Mouse (Mus musculus) small intestine, adult 2 months (tissue): ENCODE results near the gene Clec11a. TPM values are rescaled to one million over a fixed set of nuclear protein-coding genes. Genes with fewer than 3 reads are reported as not detected.
A peak's percentile ranks its signal among the peaks of the same experiment; 100 is the strongest.
"Not testable (repeated sequence)": the region's sequence is repeated elsewhere in the genome, so short reads cannot be mapped to it uniquely, and the experiment has no call there.

ENCODE experiments used
- H3K27ac ChIP-seq: fragments of 200-500 bp; 2 replicates; pipeline ENCODE4 v1.5.1; 2012; ENCODE audit warnings: low read depth, low read length, control low read depth, inconsistent platforms; ENCODE audit not compliant: insufficient read depth
- H3K27me3 ChIP-seq: fragments of 200-500 bp; 2 replicates; pipeline ENCODE4 v1.6.1; 2012; ENCODE audit warnings: mild to moderate bottlenecking, moderate library complexity, low read length, inconsistent platforms; ENCODE audit not compliant: control insufficient read depth, insufficient read depth
- H3K36me3 ChIP-seq: fragments of 200-500 bp; 2 replicates; pipeline ENCODE4 v1.6.1; 2012; ENCODE audit warnings: mild to moderate bottlenecking, low read length, control low read depth, inconsistent platforms; ENCODE audit not compliant: control insufficient read depth, insufficient read depth
- H3K4me1 ChIP-seq: fragments of 200-500 bp; 2 replicates; pipeline ENCODE4 v1.6.1; 2012; ENCODE audit warnings: low read length, inconsistent platforms, mixed read lengths; ENCODE audit not compliant: control insufficient read depth, insufficient read depth, insufficient read length
- H3K4me3 ChIP-seq: fragments of 200-500 bp; 2 replicates; pipeline ENCODE4 v1.5.1; 2012; ENCODE audit warnings: low read depth, mild to moderate bottlenecking, control low read depth, inconsistent platforms, low read length, moderate library complexity
- CTCF ChIP-seq: fragments of 200-500 bp; IDR thresholded peaks from 2 replicates; pipeline ENCODE4 v1.5.1; 2012; ENCODE audit warnings: low read depth, mild to moderate bottlenecking, control low read depth, inconsistent platforms, low read length, moderate library complexity, mixed read lengths; ENCODE audit not compliant: insufficient replicate concordance, insufficient read length; ENCODE audit errors: extremely low read depth
- POLR2A ChIP-seq: fragments of 200-500 bp; IDR thresholded peaks from 2 replicates; pipeline ENCODE4 v1.6.1; 2012; ENCODE audit warnings: low read depth, mild to moderate bottlenecking, control low read depth, inconsistent platforms, low read length, moderate library complexity
- WGBS: fragments of 180-500 bp; shearing (Covaris S2); methylation state at CpG from one replicate; pipeline ENCODE4 v1.1.7; 2018; 5-methylcytosine and 5-hydroxymethylcytosine counted together
- polyA plus RNA-seq: library from polyadenylated mRNA; depleted of rRNA; stranded (reverse); fragments of >200 nt; gene quantifications from 2 replicates; pipeline ENCODE4 v1.2.3, GENCODE M21; 2012

Clec11a gene
- polyA plus RNA-seq, 1 experiment = 0.82 TPM

DNA sequence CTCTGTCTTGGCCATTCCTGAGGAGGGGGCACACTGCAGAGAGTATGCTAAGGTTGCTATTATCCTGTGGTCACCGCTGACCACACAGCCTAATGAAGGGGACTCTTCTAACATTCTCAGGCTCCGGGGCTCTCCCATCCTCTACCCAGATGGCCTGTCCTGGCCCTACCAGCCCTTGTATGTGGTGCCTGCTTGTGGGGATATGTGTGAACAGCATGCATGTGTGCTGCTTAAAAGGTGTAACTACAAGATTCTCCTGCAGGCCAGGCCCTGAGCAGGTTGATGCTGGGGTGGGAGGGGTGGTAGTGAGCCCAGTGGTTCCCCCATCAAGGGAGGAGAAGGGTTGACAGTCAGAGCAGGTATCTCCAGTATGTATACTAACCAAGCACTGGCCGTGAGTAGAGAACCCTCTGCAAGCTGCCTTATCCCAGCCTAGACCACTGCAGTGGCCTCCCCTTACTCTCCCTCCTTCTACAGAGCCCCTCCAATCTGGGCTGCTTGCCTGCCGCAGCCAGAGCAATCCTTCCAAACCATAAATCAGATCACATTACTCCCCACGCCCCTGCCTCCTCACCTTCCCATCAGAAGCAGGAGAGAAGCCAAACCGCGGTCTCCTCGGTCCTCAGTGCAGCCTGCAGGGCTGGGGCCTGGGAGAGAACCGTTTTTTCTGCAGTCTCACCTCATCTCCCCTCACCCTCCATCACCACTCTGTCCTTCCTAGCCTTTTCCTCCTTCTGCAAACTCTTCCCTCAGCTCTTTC, 739 bp upstream of the Clec11a start:
- peaks cover 25% of the 10 kb centered on the region for H3K27me3 ChIP-seq
- H3K4me1 ChIP-seq = peaks cover 16% of the 10 kb centered on the region
- H3K27ac ChIP-seq = no peak overlapping the region
- H3K4me3 ChIP-seq = no peak overlapping the region
- H3K36me3 ChIP-seq = no peaks in the 10 kb centered on the region
- 68% methylated on average over 9 of the region's 9 CpGs for WGBS
- no peak for TF ChIP-seq POLR2A
- TF ChIP-seq CTCF = no peak

DNA sequence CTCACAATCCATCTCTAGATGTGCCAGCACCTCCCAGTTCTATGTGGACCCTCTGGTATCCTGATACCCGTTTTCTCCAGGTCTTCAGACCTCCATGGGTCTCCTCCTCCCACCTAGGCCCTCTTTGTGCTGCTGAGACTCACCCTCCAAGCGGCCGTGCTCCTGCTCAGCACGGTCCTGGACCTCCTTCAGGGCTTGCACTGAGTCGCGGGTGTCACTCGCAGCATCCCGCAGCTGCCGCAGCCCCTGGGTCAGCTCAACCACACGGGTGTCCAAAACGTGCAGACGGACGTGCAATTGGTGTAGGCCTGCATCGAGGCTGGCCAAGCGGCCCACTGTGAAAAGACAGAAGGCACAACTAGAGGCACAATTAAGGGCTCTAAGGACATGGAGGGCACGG, 1.0 kb downstream of the Clec11a start:
- Histone ChIP-seq H3K27me3 (peaks cover 9% of the 10 kb centered on the region), H3K27ac (peak overlapping the region; percentile 2; the same call in 1 of the 2 replicates), H3K4me1 (peaks cover 12% of the 10 kb centered on the region), H3K4me3 (peak overlapping the region; percentile 84), H3K36me3 (no peaks in the 10 kb centered on the region)
- 11% methylated on average over 16 of the region's 16 CpGs for WGBS
- TF ChIP-seq POLR2A = no peak
- no peak for TF ChIP-seq CTCF

DNA sequence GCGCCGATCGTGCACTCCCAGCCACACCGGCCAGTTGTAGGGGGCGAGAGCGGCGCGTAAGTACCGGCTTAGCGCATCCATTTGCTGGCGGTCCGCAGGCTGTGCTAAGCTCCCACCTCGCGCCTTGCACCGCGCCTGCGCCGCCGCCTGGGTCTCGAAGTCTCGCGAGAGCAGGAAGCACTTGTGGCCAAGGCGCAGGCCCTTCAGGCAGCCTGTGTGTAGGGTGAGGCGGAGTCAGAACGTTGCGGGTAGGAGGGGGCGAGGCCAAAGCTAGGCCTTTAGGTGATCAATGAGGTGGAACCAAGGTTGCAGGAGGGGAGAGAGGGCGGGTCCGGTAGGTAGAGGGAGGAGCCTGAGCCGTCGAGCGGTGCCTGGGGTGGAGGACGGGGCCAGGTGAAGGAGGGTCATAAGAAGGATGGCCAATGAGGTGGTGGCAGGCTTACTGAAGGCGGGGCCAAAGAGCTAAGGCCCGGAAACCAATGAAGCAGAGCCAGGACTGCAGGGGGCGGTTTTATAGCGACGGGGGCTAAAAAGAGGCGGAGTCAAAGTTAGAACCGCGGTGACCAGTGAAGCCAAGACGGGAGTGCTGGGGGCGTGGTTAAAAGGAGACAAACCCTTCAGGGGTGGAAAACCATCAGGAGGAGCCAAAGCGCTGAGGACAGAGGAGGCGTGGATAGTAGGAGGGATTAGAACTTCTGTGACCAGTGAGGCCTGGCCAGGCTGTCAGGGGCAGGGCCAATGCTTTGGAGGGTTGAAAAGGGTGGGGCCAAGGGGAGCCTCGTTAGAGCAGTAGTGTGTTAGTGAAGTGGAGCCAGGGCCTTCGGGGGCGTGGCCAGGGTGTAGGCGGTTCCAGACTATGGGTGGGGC, 1.7 kb downstream of the Clec11a start:
- TF ChIP-seq CTCF (no peak), POLR2A (peak; percentile 75)
- H3K36me3 ChIP-seq = no peaks in the 10 kb centered on the region
- H3K4me3 ChIP-seq = peak overlapping the region; percentile 84
- peaks cover 6% of the 10 kb centered on the region for H3K4me1 ChIP-seq
- H3K27ac ChIP-seq = peak overlapping the region; percentile 79
- peaks cover 2% of the 10 kb centered on the region for H3K27me3 ChIP-seq
- WGBS = under 1% methylated on average over 49 of the region's 49 CpGs

DNA sequence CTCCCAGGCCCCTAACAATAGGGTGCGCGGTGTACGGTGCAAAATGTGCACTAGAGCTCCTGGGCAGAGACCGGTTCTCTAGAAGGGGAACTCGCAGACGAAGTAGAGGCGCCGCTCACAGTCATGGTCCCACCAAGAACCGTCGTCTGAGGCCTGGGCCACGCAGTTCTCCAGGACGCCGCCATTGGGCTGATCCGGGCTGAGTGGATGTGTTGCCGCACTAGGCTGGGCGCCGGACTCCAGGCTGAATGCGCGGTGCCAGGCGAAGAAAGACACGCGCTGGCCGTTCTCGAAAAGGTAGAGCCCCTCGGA, 2.3 kb downstream of the Clec11a start:
- Histone ChIP-seq H3K27me3 (no peaks in the 10 kb centered on the region; the same call in 1 of the 2 replicates), H3K4me1 (peaks cover 6% of the 10 kb centered on the region), H3K27ac (peak overlapping the region; percentile 79), H3K36me3 (no peaks in the 10 kb centered on the region), H3K4me3 (peak overlapping the region; percentile 84)
- WGBS = under 1% methylated on average over 25 of the region's 25 CpGs
- TF ChIP-seq POLR2A = no peak
- no peak for TF ChIP-seq CTCF

DNA sequence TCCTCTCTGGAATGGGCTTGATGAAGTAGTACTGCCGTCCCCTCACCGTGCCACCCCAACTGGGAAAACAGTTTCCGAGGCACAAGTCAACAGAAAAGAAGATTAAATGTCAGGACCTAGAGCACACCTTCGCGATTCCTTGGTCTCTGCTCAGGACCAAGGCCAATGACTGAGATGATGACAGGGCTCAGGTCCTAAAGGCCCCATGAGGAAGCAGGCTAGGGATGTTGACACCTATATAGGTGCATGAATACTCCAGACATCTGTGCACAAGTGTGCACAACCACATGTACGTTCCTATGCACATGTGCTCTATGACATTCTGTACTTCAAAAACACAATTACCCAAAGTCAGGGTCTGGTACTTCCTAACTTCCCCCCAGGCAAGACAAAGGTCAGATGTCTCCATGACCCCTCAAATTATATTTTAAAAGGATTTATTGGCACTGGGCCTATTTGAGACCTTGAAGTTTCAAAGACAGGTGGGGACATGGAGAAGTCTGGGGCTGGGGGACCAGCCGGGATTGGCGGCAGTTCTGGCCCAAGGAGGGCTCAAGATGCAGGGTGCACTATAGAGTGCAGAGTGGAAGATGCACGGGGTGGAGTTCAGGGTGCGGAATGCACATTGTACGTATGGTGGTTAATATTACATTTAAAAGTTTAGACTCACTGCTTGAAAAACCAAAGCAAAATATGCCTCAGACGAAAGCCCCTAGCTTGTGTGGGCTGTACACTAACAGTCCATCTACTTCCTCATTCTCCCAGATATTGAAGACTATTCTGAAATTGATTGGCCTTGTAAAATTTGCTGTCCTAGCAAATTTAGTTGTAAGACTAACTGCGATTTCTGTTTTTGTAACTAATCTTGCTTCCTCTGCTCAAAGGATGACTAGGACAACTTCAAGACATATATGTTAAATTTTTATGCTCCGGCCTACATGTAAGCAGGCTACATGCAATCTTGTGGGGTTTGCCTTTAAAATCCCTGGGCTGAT, 3.1 kb downstream of the Clec11a start:
- H3K4me3 ChIP-seq = no peak overlapping the region; the same call in 1 of the 2 replicates
- H3K27me3 ChIP-seq = no peaks in the 10 kb centered on the region; the same call in 1 of the 2 replicates
- no peak overlapping the region for H3K27ac ChIP-seq
- no peaks in the 10 kb centered on the region for H3K36me3 ChIP-seq
- WGBS = 84% methylated on average over 14 of the region's 14 CpGs
- TF ChIP-seq CTCF (no peak), POLR2A (no peak)
- H3K4me1 ChIP-seq = peaks cover 6% of the 10 kb centered on the region

DNA sequence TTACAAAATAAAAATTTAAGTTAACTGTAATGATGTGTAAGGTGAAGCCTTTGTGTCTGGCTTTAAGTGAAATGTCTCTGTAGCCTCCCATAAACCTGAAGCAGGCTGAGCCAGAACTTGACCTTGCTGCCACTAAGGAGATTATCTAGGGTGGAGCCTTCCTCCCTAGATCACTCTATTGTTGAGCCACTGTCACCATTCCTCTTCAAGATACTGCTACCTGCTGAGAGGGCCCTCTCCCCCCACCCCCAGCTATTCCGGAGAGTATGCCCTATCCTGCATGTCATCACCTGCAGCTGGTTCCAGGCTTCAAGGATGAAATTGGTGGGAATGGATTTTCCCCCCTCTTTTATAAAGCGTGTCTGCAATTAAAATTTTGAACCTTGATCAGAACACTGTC, 9.2 kb downstream of the Clec11a start:
- not testable (repeated sequence) for H3K27ac ChIP-seq, H3K36me3 ChIP-seq, H3K27me3 ChIP-seq, H3K4me3 ChIP-seq, H3K4me1 ChIP-seq
- WGBS = 74% methylated on average over 2 of the region's 2 CpGs
